Mouse (Mus musculus) macrophage (primary cell): ENCODE measurements around the gene Coro1b. TPM values are rescaled to one million over a fixed set of nuclear protein-coding genes. Genes with fewer than 3 reads are reported as not detected.

ENCODE experiments used
- H3K27ac ChIP-seq: fragments of 350-480 bp; formaldehyde crosslinking; 2 replicates; pipeline ENCODE4 v1.9.0; 2021
- H3K36me3 ChIP-seq: fragments of 350-480 bp; formaldehyde crosslinking; 2 replicates; pipeline ENCODE4 v1.9.0; 2021; ENCODE audit errors: inconsistent target
- H3K4me3 ChIP-seq: fragments of 350-480 bp; formaldehyde crosslinking; 2 replicates; pipeline ENCODE4 v1.9.0; 2021; ENCODE audit errors: inconsistent target
- H3K79me2 ChIP-seq: fragments of 350-480 bp; formaldehyde crosslinking; 2 replicates; pipeline ENCODE4 v1.9.0; 2021; ENCODE audit errors: inconsistent target
- WGBS: methylation state at CpG from one replicate; pipeline ENCODE4 v1.1.7; 2026; ENCODE audit warnings: inconsistent platforms; ENCODE audit not compliant: missing documents; 5-methylcytosine and 5-hydroxymethylcytosine counted together
- polyA plus RNA-seq: library from polyadenylated mRNA; stranded (reverse); fragments of 250-400 nt; gene quantifications from 3 replicates; pipeline ENCODE4 v1.2.4, GENCODE M21; 2018; ENCODE audit warnings: inconsistent platforms

The Coro1b gene
- polyA plus RNA-seq, 1 experiment from 2014 or later: 357 TPM

- H3K27ac ChIP-seq: peak within 1 kb of the TSS; percentile 60
- peaks cover 26% of the 10 kb centered on the region for H3K36me3 ChIP-seq
- WGBS: 19% methylated on average over 4 of the region's 4 CpGs
Observed at GRCm38 (mm10) chr19:4190831-4191334, 42.5 kb downstream of the Coro1b start, which contains the start of gene Tbc1d10c. Gene Tbc1d10c (minus strand): TSS chr19:4191284.

DNA sequence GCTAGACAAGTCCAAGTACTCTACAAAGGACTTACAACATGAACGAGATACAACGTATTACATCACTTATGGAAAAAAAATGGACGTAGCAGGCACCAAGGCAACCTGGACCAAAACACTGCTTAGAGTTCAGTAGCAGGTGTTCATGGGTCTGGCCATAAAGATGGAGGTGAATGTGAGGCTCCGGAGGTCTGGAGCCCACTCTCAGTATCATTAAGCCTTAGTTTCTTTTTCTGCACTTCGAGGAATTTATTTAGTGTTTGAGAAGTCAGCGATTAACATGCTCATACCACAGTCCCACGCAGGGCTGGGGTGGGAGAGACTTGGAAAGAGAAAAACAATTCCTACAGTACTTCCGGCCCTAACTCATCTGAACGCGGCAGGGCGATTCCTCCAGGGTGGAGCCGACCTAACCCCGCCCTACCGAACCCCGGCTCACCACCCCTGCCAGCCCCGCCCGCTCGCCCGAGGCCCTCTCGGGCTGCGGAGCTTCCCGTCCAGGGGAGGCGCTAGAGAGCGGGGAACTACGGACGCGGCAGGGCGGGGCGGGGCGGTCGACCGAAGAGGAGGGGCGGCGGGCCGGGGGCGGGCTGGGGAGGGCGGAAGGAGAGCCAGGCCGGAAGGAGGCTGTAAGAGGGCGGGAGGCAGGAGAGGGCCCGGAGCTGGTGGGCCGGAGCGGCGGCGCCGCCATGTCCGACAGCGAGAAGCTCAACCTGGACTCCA is 43.3 kb downstream of the Coro1b start, which contains the start of gene Ppp1ca:
TSS of gene Ppp1ca (plus strand) at position 538 of the 723 bp plus-strand sequence.
- Histone ChIP-seq H3K4me3 (peak within 1 kb of the TSS; percentile 99), H3K79me2 (peaks cover 36% of the 10 kb centered on the region), H3K27ac (peak within 1 kb of the TSS; percentile 76), H3K36me3 (peaks cover 33% of the 10 kb centered on the region)
- WGBS: 2% methylated on average over 44 of the region's 47 CpGs

More at GRCm38 (mm10) chr19:4190831-4191334, 42.5 kb downstream of the Coro1b start, which contains the start of gene Tbc1d10c:
- H3K4me3 ChIP-seq: peak within 1 kb of the TSS; percentile 99; the same call in 1 of the 2 replicates
- peaks cover 32% of the 10 kb centered on the region for H3K79me2 ChIP-seq

- Histone ChIP-seq H3K4me3 (peak overlapping the region; percentile 99), H3K36me3 (peaks cover 38% of the 10 kb centered on the region), H3K79me2 (peaks cover 39% of the 10 kb centered on the region), H3K27ac (peak overlapping the region; percentile 76)
- WGBS: under 1% methylated on average over 35 of the region's 52 CpGs
Observed at GRCm38 (mm10) chr19:4192251-4192985, 44.0 kb downstream of the Coro1b start.

DNA sequence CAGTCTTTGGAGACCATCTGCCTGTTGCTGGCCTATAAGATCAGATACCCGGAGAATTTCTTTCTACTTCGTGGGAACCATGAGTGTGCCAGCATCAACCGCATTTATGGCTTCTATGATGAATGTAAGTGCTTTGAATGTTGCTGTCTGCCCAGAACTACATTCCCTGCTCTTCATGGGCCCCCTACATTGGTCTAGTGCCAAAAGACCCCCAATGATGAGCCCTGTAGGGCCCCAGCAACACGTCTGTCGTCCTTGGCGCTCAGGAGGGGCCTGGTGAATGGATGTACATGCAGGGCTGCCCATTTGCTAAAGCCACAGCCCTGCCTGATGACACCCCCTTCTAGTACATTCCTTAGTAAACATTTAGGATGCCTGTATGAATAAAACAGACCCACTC is 44.7 kb downstream of the Coro1b start:
- WGBS: 64% methylated on average over 6 of the region's 6 CpGs
- peaks cover 45% of the 10 kb centered on the region for H3K36me3 ChIP-seq
- H3K79me2 ChIP-seq: peaks cover 39% of the 10 kb centered on the region
- peak overlapping the region; percentile 99 for H3K4me3 ChIP-seq
- H3K27ac ChIP-seq: peak overlapping the region; percentile 76; the same call in 1 of the 2 replicates

DNA sequence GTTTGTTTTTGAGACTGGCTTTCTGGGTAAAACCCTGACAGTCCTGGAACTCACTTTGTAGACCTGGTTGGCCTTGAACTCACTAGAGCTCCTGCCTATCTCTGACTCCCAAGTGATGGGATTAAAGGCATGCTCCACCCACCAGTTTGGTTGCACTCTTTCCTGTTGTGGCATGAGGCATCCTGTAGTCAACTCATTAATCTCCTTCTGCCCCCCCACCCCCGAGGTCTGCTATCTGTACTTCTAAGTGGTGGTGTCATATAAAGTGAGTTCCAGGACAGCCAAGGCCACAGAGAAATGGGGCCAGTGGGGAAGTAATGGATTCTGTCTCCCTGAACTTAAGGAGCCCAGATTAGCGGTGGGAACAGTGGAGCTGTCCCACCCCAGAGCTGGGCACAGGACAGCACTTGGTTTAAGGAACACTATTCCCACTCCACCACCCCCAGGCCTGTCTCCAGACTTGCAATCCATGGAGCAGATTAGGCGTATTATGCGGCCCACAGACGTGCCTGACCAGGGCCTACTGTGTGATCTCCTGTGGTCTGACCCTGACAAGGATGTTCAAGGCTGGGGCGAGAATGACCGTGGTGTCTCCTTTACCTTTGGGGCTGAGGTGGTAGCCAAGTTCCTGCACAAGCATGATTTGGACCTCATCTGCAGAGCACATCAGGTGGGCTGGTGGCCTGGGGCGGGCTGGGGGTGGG is 45.8 kb downstream of the Coro1b start:
- no peak overlapping the region for H3K27ac ChIP-seq
- peaks cover 39% of the 10 kb centered on the region for H3K79me2 ChIP-seq
- 84% methylated on average over 8 of the region's 8 CpGs for WGBS
- H3K4me3 ChIP-seq: no peak overlapping the region
- H3K36me3 ChIP-seq: peaks cover 47% of the 10 kb centered on the region

- peaks cover 47% of the 10 kb centered on the region for H3K36me3 ChIP-seq
- peaks cover 47% of the 10 kb centered on the region for H3K79me2 ChIP-seq
- H3K27ac ChIP-seq: no peak overlapping the region
- WGBS: 91% methylated on average over 12 of the region's 12 CpGs
- no peak overlapping the region for H3K4me3 ChIP-seq
Observed at GRCm38 (mm10) chr19:4194776-4195650, 46.6 kb downstream of the Coro1b start.

DNA sequence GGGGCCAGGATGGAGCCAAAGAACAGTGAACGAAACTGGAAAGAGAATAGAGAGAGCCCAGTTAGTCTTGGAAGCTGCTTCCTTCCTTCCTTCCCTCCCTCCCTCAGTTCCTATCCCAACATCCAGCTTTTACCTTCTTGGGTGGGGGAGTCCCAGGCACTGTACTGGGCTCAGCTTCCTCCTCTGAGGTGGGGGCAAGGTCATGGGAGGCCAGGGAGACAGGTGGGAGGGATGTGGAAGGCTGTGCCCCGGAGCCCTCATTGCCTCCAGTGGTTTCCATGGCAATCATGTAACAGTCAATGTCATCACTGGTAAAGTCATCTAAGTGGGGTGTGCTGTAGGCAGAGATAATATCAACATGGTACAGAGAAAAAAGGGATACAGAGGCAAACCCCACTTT is 47.6 kb downstream of the Coro1b start:
- no peak overlapping the region for H3K27ac ChIP-seq
- peaks cover 57% of the 10 kb centered on the region for H3K79me2 ChIP-seq
- H3K4me3 ChIP-seq: no peak overlapping the region
- peaks cover 47% of the 10 kb centered on the region for H3K36me3 ChIP-seq
- 74% methylated on average over 2 of the region's 2 CpGs for WGBS

GRCm38 (mm10) chr19:4196548-4196947 is 48.1 kb downstream of the Coro1b start:
- H3K27ac ChIP-seq: no peak overlapping the region
- peaks cover 47% of the 10 kb centered on the region for H3K36me3 ChIP-seq
- no peak overlapping the region for H3K4me3 ChIP-seq
- 32% methylated on average over 5 of the region's 5 CpGs for WGBS
- H3K79me2 ChIP-seq: peaks cover 60% of the 10 kb centered on the region

DNA sequence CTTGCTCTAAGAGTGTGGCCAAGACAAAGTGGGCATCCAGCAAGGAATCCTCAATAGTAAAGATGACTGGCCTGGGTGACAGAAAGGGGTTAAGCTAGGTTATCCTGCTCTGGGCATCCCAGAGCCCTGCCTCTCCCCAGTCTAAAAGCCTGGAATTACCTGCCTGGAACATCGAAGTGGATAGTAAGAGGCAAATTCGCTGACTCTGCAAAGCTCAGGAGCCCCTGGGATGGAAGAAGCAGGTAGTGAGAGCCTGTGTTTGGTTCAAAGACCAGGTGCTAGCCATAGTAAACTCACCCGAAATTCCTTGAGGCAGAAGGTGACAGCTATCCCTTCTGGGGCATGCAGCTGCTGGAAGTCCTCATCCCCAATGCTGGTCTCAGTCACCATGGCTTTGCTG is 48.8 kb downstream of the Coro1b start:
- H3K79me2 ChIP-seq: peaks cover 60% of the 10 kb centered on the region
- peaks cover 47% of the 10 kb centered on the region for H3K36me3 ChIP-seq
- no peak overlapping the region for H3K27ac ChIP-seq
- H3K4me3 ChIP-seq: no peak overlapping the region
- 93% methylated on average over 3 of the region's 3 CpGs for WGBS

- peaks cover 16% of the 10 kb centered on the region for H3K36me3 ChIP-seq
- peak within 1 kb of the TSS; percentile 82 for H3K27ac ChIP-seq
- peaks cover 27% of the 10 kb centered on the region for H3K79me2 ChIP-seq
- H3K4me3 ChIP-seq: peak within 1 kb of the TSS; percentile 91
- WGBS: 0% methylated on average over 33 of the region's 34 CpGs
Observed at GRCm38 (mm10) chr19:4201291-4201909, 53.0 kb downstream of the Coro1b start, which contains the start of gene Rad9a. Gene Rad9a (minus strand): TSS chr19:4201662.

GRCm38 (mm10) chr19:4202149-4202548 is 53.7 kb downstream of the Coro1b start:
- WGBS: 62% methylated on average over 7 of the region's 7 CpGs
- H3K27ac ChIP-seq: peak overlapping the region; percentile 82
- peak overlapping the region; percentile 91 for H3K4me3 ChIP-seq
- H3K79me2 ChIP-seq: peaks cover 22% of the 10 kb centered on the region
- 0 out of 2 replicates have a peak, but pooled peaks cover 11% of the 10 kb centered on the region for H3K36me3 ChIP-seq

GRCm38 (mm10) chr19:4203148-4203547 is 54.7 kb downstream of the Coro1b start:
- H3K79me2 ChIP-seq: peaks cover 22% of the 10 kb centered on the region
- no peak overlapping the region for H3K4me3 ChIP-seq
- H3K27ac ChIP-seq: peak overlapping the region; percentile 56
- H3K36me3 ChIP-seq: 0 out of 2 replicates have a peak, but pooled peaks cover 1% of the 10 kb centered on the region
- 24% methylated on average over 3 of the region's 3 CpGs for WGBS
